Mouse (Mus musculus) neutrophil, adult 83 days (primary cell): Measurements from ENCODE around the gene Npc1l1. TPM values are rescaled to one million over a fixed set of nuclear protein-coding genes. Genes with fewer than 3 reads are reported as not detected.

Source experiments
- total RNA-seq, 2 experiments: library from RNA; stranded (reverse); gene quantifications; one replicate each; pipeline ENCODE4 v1.2.4; 2023

Npc1l1 gene
- total RNA-seq: not detected

GRCm38 (mm10) chr11:6230012-6230411, at the start of gene Npc1l1:
TSS of gene Npc1l1 (minus strand) at chr11:6230143.

GRCm38 (mm10) chr11:6274387-6275093, 44.6 kb upstream of the Npc1l1 start, which contains the start of gene Tmed4:
TSS of gene Tmed4 (minus strand) at chr11:6274870.

GRCm38 (mm10) chr11:6267320-6268254, 37.6 kb upstream of the Npc1l1 start, which contains the start of gene Ddx56:
TSS of gene Ddx56 (minus strand) at chr11:6267772.

GRCm38 (mm10) chr11:6200087-6200569, 29.8 kb downstream of the Npc1l1 start, which contains the start of gene Nudcd3:
TSS of gene Nudcd3 (minus strand) at chr11:6200415.

GRCm38 (mm10) chr11:6199410-6200086, 30.4 kb downstream of the Npc1l1 start, which contains the start of gene A730071L15Rik:
TSS of gene A730071L15Rik (plus strand) at chr11:6200029.

Other genes with a start within 250 kb of the Npc1l1 start
- gene Camk2b, start 163.8 kb downstream of the Npc1l1 start, total RNA-seq: 1 to 10 TPM in 1 of 2 experiments, under 1 TPM in 1; 0.75 to 1.3 TPM
- not detected for gene A730071L15Rik, start 30.1 kb downstream of the Npc1l1 start, total RNA-seq
- gene Nudcd3, start 29.7 kb downstream of the Npc1l1 start, total RNA-seq: 10 to 100 TPM; 29.0 to 32.2 TPM
- 10 to 100 TPM; 22.2 to 24.0 TPM for gene Ddx56, start 37.6 kb upstream of the Npc1l1 start, total RNA-seq
- gene Tmed4, start 44.7 kb upstream of the Npc1l1 start, total RNA-seq: 10 to 100 TPM; 27.0 to 30.2 TPM
- gene Ogdh, start 61.5 kb upstream of the Npc1l1 start, total RNA-seq: 100 to 1,000 TPM; 115 to 127 TPM
- 10 to 100 TPM; 38.9 to 39.4 TPM for gene Zmiz2, start 158.9 kb upstream of the Npc1l1 start, total RNA-seq
- gene Ppia, start 185.3 kb upstream of the Npc1l1 start, total RNA-seq: 100 to 1,000 TPM; 886 to 907 TPM
- gene H2afv, start 214.3 kb upstream of the Npc1l1 start, total RNA-seq: 10 to 100 TPM; 83.9 to 89.8 TPM
- 10 to 100 TPM; 39.8 to 47.8 TPM for gene Purb, start 245.8 kb upstream of the Npc1l1 start, total RNA-seq